23 mouse cellular contexts compared by ENCODE assay signal in the genomic region with DNA sequence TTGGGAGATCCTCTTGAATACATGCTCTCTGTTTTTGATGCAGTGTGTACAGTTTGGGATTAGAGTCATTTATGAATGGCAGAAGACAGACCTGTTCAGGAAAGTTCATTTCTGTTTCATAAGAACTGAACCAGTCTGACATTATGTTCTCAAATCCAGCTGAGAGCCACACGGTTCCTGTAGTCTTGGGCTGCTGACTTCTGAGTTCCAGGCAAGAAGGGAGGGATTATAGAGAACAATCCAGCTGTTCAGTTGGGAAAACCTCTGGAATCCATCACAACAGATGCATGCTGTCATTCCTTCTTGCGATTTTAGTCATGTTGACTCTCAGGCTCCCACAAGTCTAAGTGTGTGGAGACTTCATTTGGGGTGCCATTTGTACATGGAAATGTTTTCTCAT.
"Had no signal": no experiment of that assay in that cellular context is flagged by ENCODE, and none has a peak within 500 bp of the region (broad histone marks: within the 10 kb centered on the region; RNA-seq: fewer than 3 reads in every experiment).

No protein-coding gene starts in this region.

- H3K27me3 ChIP-seq: limb, embryonic 13.5 days; liver, embryonic 12.5 days; liver, embryonic 15.5 days; lung, embryonic 15.5 days; midbrain, embryonic 12.5 days; midbrain, embryonic 15.5 days; neural tube, embryonic 12.5 days; neural tube, embryonic 15.5 days had no signal

- H3K4me2 ChIP-seq: limb, embryonic 13.5 days; liver, embryonic 12.5 days; liver, embryonic 15.5 days; lung, embryonic 15.5 days; midbrain, embryonic 12.5 days; midbrain, embryonic 15.5 days; neural tube, embryonic 12.5 days; neural tube, embryonic 15.5 days had no signal

- H3K4me1 ChIP-seq: limb, embryonic 10.5 days; limb, embryonic 13.5 days; liver, embryonic 12.5 days; liver, embryonic 15.5 days; lung, embryonic 15.5 days; midbrain, embryonic 12.5 days; midbrain, embryonic 15.5 days; neural tube, embryonic 12.5 days; neural tube, embryonic 15.5 days had no signal

- ATAC-seq: liver, embryonic 12.5 days; midbrain, embryonic 15.5 days had no signal

- H3K9me3 ChIP-seq: limb, embryonic 10.5 days; limb, embryonic 13.5 days; liver, embryonic 12.5 days; liver, embryonic 15.5 days; lung, embryonic 15.5 days; midbrain, embryonic 12.5 days; midbrain, embryonic 15.5 days; neural tube, embryonic 12.5 days; neural tube, embryonic 15.5 days had no signal

- H3K27ac ChIP-seq: layer of hippocampus, adult 2 months; limb, embryonic 10.5 days; limb, embryonic 13.5 days; liver, embryonic 12.5 days; liver, embryonic 15.5 days; lung, embryonic 15.5 days; macrophage; midbrain, embryonic 12.5 days; midbrain, embryonic 15.5 days; neural tube, embryonic 12.5 days; neural tube, embryonic 15.5 days; stomach, postnatal 0 days had no signal

- DNase-seq: kidney, adult 9 months; layer of hippocampus, adult 9-11 months; liver; lung, adult 18-20 months; lung, postnatal 14 days; right cerebral cortex, adult 18-20 months; right cerebral cortex, postnatal 14 days; right cerebral cortex, postnatal 4 days; thymus, adult 2 months; thymus, postnatal 14 days; thymus, postnatal 4 days had no signal

- H3K4me3 ChIP-seq: layer of hippocampus, adult 2 months; limb, embryonic 10.5 days; limb, embryonic 13.5 days; liver, embryonic 12.5 days; liver, embryonic 15.5 days; lung, embryonic 15.5 days; midbrain, embryonic 12.5 days; midbrain, embryonic 15.5 days; neural tube, embryonic 12.5 days; neural tube, embryonic 15.5 days had no signal

- H3K9ac ChIP-seq: limb, embryonic 13.5 days; liver, embryonic 12.5 days; liver, embryonic 15.5 days; lung, embryonic 15.5 days; midbrain, embryonic 12.5 days; midbrain, embryonic 15.5 days; neural tube, embryonic 12.5 days; neural tube, embryonic 15.5 days had no signal

- H3K36me3 ChIP-seq: limb, embryonic 10.5 days; limb, embryonic 13.5 days; liver, embryonic 12.5 days; liver, embryonic 15.5 days; lung, embryonic 15.5 days; midbrain, embryonic 12.5 days; midbrain, embryonic 15.5 days; neural tube, embryonic 12.5 days; neural tube, embryonic 15.5 days had no signal
